Mouse (Mus musculus) ES-Bruce4 (cell line): ENCODE data around the gene Kdelc2. TPM values are rescaled to one million over a fixed set of nuclear protein-coding genes. Genes with fewer than 3 reads are reported as not detected.

ENCODE experiments used
- H3K27ac ChIP-seq: 2 replicates; pipeline ENCODE4 v1.5.1; 2012; ENCODE audit warnings: low read length, inconsistent platforms; ENCODE audit not compliant: insufficient read depth
- H3K27me3 ChIP-seq: 2 replicates; pipeline ENCODE4 v1.6.1; 2012; ENCODE audit warnings: mild to moderate bottlenecking, low read length, inconsistent platforms; ENCODE audit not compliant: control insufficient read depth, poor library complexity, insufficient read depth, severe bottlenecking
- H3K36me3 ChIP-seq: 2 replicates; pipeline ENCODE4 v1.6.1; 2012; ENCODE audit warnings: inconsistent platforms, mild to moderate bottlenecking, low read length, moderate library complexity; ENCODE audit not compliant: control insufficient read depth, poor library complexity, insufficient read depth, severe bottlenecking
- H3K4me1 ChIP-seq: one replicate; pipeline ENCODE4 v1.8.1; 2011; ENCODE audit warnings: low read length; ENCODE audit not compliant: control insufficient read depth, insufficient read depth
- H3K4me3 ChIP-seq: 2 replicates; pipeline ENCODE4 v1.5.1; 2011; ENCODE audit warnings: low read depth, mild to moderate bottlenecking, low read length
- H3K9ac ChIP-seq: 2 replicates; pipeline ENCODE4 v1.6.1; 2012; ENCODE audit warnings: low read depth, mild to moderate bottlenecking, inconsistent platforms; ENCODE audit not compliant: poor library complexity, severe bottlenecking
- H3K9me3 ChIP-seq: replicated peaks from 2 replicates; pipeline ENCODE4 v1.6.1; 2012; ENCODE audit warnings: mild to moderate bottlenecking, low read length, inconsistent platforms; ENCODE audit not compliant: control insufficient read depth, poor library complexity, insufficient read depth, severe bottlenecking
- CTCF ChIP-seq: IDR thresholded peaks from one replicate; pipeline ENCODE4 v1.8.1; 2011; ENCODE audit warnings: low read depth, low read length
- EP300 ChIP-seq: IDR thresholded peaks from 2 replicates; pipeline ENCODE4 v1.6.1; 2011; ENCODE audit warnings: low read depth, low read length; ENCODE audit not compliant: insufficient read depth
- POLR2A ChIP-seq: IDR thresholded peaks from one replicate; pipeline ENCODE4 v1.8.1; 2011; ENCODE audit warnings: low read length; ENCODE audit not compliant: insufficient read depth
- polyA plus RNA-seq: library from polyadenylated mRNA; stranded (reverse); fragments of >200 nt; gene quantifications from 2 replicates; pipeline ENCODE4 v1.2.4, GENCODE M21; 2011; ENCODE audit warnings: low read depth; ENCODE audit not compliant: missing spikeins, insufficient read depth, insufficient read length

Kdelc2 gene
- polyA plus RNA-seq, 1 experiment: 16.9 TPM

DNA sequence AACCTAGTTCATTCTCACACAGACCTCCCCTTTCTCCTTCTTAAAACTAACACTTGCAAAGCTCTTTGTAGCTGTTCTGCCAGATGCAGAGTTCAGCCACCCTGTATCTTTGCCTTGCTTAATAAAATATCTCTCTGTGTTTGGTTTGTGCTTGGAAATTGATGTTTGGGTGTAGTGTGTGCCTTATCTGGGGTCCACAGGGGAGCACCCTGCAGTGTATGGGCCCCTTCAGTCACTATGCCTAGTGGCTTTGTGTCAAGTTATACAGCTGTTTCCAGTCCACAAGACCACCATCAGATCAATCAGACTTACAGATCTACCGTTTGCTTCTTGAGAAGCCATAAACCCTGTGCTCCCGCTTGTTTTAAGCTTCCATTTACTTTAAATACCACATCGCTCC lies 25.6 kb downstream of the Kdelc2 start:
- no peak overlapping the region for H3K27ac ChIP-seq
- no peaks in the 10 kb centered on the region for H3K36me3 ChIP-seq
- H3K4me3 ChIP-seq: no peak overlapping the region
- TF ChIP-seq EP300 (no peak), POLR2A (no peak), CTCF (no peak)
- H3K9ac ChIP-seq: no peak overlapping the region
- H3K4me1 ChIP-seq: no peaks in the 10 kb centered on the region
- H3K9me3 ChIP-seq: no peaks in the 10 kb centered on the region
- H3K27me3 ChIP-seq: no peaks in the 10 kb centered on the region

DNA sequence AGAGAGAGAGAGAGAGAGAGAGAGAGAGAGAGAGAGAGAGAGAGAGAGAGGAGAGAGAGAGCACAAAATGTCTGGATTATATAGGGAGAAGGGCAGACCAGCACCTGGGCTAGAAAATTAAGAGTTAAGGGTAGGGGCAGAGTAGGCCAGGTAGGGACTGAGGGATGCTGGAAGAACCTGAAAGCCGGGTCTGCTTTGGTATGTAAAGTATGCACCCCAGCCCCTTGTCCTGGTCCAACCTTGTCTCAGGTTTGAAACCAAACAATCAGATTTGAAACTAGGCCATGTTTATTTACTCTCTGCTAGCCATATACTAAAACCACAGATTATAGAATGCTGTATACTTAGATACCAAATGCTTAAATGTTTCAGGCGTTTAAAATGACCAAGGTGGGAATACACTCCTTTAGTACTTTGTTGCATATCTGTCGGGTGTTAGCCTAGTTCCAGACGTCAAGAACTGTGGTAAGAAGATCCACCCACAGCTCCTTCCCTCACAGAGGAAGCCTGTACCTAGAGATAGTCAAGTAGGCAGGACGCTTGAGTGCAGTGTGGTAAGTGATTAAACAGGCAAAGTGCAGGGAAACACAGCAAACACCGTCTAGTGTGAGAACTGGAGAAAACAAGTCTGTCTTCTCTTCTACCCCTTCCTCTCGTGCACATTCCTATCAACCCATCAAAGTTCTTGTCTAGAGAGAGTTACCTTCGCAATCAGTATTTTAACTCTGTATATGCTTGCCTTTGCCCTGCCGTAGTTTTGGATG lies 38.5 kb downstream of the Kdelc2 start:
- TF ChIP-seq CTCF (no peak), EP300 (no peak), POLR2A (no peak)
- no peaks in the 10 kb centered on the region for H3K36me3 ChIP-seq
- H3K27me3 ChIP-seq: no peaks in the 10 kb centered on the region
- H3K9ac ChIP-seq: no peak overlapping the region
- H3K4me3 ChIP-seq: no peak overlapping the region
- no peak overlapping the region for H3K27ac ChIP-seq
- no peaks in the 10 kb centered on the region for H3K4me1 ChIP-seq
- H3K9me3 ChIP-seq: no peaks in the 10 kb centered on the region

DNA sequence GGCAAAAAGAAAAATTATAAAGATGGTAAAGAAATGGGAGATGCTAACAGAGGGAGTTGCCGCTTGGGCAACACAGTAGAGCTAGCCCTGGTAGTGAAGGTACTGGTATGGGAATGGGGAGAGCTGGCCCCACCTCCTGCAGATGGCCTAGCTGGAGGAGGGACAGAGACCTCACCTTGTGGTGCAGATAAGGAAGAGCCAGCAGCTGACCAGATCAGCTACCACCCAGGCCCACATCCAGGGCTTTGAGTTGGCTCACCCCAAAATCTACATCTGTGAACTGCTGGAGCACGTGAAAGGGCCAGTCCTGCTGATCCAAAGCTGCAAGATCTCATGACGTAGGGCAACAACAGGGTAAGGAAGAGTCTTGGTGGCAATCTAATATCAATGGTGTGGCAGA lies 42.9 kb downstream of the Kdelc2 start:
- no peak overlapping the region for H3K27ac ChIP-seq
- no peak overlapping the region for H3K4me3 ChIP-seq
- H3K36me3 ChIP-seq: no peaks in the 10 kb centered on the region
- TF ChIP-seq POLR2A: no peak
- TF ChIP-seq CTCF: no peak
- TF ChIP-seq EP300: no peak
- no peaks in the 10 kb centered on the region for H3K27me3 ChIP-seq
- H3K9ac ChIP-seq: no peak overlapping the region
- H3K4me1 ChIP-seq: no peaks in the 10 kb centered on the region
- no peaks in the 10 kb centered on the region for H3K9me3 ChIP-seq

DNA sequence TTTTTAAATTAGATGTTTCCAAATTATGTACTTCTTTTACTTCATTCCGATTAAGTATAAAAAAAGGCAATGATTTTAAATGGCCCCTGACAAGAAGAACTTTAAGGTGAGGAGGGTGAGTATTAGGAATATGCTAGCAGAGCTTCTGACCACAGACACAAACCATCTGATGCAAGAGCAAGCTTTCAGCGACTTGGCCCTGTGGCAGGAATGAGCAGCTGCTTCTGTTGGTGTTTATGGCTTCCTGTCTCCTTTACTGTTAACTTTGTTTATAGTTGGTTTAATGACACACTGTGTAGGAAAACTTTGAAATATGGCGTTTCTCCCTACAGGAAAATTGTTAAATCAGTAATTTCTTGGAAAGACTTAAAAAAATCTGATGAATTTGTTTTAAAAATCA lies 43.8 kb downstream of the Kdelc2 start:
- Histone ChIP-seq H3K27me3 (no peaks in the 10 kb centered on the region), H3K4me1 (no peaks in the 10 kb centered on the region), H3K9ac (no peak overlapping the region), H3K4me3 (no peak overlapping the region), H3K36me3 (no peaks in the 10 kb centered on the region), H3K9me3 (no peaks in the 10 kb centered on the region), H3K27ac (no peak overlapping the region)
- TF ChIP-seq EP300 (no peak), POLR2A (no peak), CTCF (no peak)

DNA sequence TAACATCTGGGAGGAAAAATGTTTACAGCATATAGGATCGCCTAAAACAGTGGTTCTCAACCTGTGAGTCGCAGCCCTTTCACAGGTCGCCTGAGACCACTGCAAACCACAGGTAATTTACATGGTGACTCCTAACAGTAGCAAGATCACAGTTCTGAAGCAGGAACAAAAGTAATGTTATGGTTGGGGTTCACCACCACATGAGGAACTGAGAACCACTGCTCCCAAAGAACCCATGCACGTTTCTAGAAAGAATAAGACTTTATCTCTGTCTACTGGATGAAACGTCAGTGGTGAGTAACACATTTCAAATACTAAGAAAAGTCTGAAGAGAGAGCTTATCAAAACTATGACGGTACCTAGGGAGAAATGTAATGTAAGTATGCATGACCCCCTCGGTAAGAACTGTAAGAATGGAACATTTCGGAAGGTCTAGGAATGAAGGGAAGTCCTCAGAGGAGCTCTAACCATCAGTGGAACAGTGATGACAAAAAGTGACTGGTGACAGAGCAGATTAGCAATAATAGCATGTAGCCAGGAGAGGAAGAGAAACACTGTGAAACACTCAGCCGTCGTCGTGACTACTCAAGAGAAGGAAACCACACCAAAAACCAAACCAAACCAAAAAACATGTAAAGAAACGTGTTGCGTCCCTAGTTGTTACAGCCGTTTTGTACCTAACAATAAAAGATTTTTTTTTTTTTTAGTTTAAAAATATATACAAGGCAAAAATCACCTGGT lies 52.2 kb downstream of the Kdelc2 start:
- Histone ChIP-seq H3K4me3 (no peak overlapping the region), H3K4me1 (no peaks in the 10 kb centered on the region), H3K9ac (no peak overlapping the region), H3K27me3 (no peaks in the 10 kb centered on the region), H3K27ac (no peak overlapping the region), H3K9me3 (no peaks in the 10 kb centered on the region), H3K36me3 (peaks cover 8% of the 10 kb centered on the region; the same call in 1 of the 2 replicates)
- TF ChIP-seq CTCF: no peak
- TF ChIP-seq EP300: no peak
- no peak for TF ChIP-seq POLR2A

DNA sequence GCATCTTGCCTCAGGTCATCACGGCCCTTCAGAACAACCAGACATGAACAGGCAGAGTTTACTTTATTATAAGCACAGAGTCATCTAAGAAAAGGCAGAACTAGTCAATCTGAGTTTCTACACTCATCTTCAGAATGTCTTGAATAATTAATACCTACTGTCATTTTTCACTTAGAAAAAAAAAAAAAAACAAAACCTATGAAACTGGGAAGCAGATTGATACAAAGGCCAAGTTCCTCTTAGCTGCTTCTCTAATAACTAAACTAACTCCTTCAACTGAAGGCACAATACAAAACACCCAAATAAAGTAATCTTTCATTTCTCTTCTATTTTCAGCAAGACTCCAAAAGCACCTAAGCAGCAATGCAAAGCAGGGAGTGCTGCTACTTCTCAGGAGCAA lies 66.8 kb downstream of the Kdelc2 start:
- TF ChIP-seq POLR2A: no peak
- no peak for TF ChIP-seq CTCF
- TF ChIP-seq EP300: no peak
- Histone ChIP-seq H3K27me3 (no peaks in the 10 kb centered on the region), H3K36me3 (peaks cover 18% of the 10 kb centered on the region), H3K9ac (no peak overlapping the region), H3K9me3 (no peaks in the 10 kb centered on the region), H3K4me1 (no peaks in the 10 kb centered on the region), H3K27ac (no peak overlapping the region), H3K4me3 (no peak overlapping the region)

Other genes starting within 250 kb of the Kdelc2 start
- 56.3 and 59.9 TPM in 2 replicates for gene Ddx10, start 136.0 kb upstream of the Kdelc2 start, polyA plus RNA-seq
- 0.40 and 0.64 TPM in 2 replicates for gene Exph5, start 82.4 kb upstream of the Kdelc2 start, polyA plus RNA-seq
- gene 4930550C14Rik, start 18.3 kb downstream of the Kdelc2 start, polyA plus RNA-seq: 3.5 and 5.1 TPM in 2 replicates
- gene Atm, start 152.7 kb downstream of the Kdelc2 start, polyA plus RNA-seq: 43.5 and 43.9 TPM in 2 replicates
- gene Npat, start 153.0 kb downstream of the Kdelc2 start, polyA plus RNA-seq: 41.5 and 44.5 TPM in 2 replicates
- 17.9 and 20.7 TPM in 2 replicates for gene Acat1, start 226.4 kb downstream of the Kdelc2 start, polyA plus RNA-seq